Mouse (Mus musculus): ENCODE results near the gene Zcchc17.

The Zcchc17 gene

GRCm38 (mm10) chr4:130282856-130283255 lies 76.9 kb downstream of the Zcchc17 start:
- no peak for DNase-seq (ENCODE audit: low spot score in 2 of 2)

- DNase-seq (ENCODE audit: low spot score in 2 of 2), result no peak
Observed at GRCm38 (mm10) chr4:130279105-130279504, 80.6 kb downstream of the Zcchc17 start, which contains the start of gene Serinc2. Gene Serinc2 (minus strand): TSS chr4:130279205.

- DNase-seq (ENCODE audit: low spot score in 2 of 2), result no peak
Observed at GRCm38 (mm10) chr4:130276573-130277176, 83.1 kb downstream of the Zcchc17 start.

GRCm38 (mm10) chr4:130275823-130276105 lies 84.0 kb downstream of the Zcchc17 start:
- DNase-seq (ENCODE audit: low spot score in 2 of 2), result no peak

- no peak for DNase-seq (ENCODE audit: low spot score in 2 of 2)
Observed at GRCm38 (mm10) chr4:130275016-130275822, 84.5 kb downstream of the Zcchc17 start.

- DNase-seq (ENCODE audit: low spot score in 2 of 2), result no peak
Observed at GRCm38 (mm10) chr4:130274346-130275015, 85.3 kb downstream of the Zcchc17 start.

GRCm38 (mm10) chr4:130273698-130274345 lies 85.9 kb downstream of the Zcchc17 start:
- peak; percentile 48 to 67 for DNase-seq (ENCODE audit: low spot score in 2 of 2)

- peak; percentile 34 to 35 for DNase-seq (ENCODE audit: low spot score in 2 of 2)
Observed at GRCm38 (mm10) chr4:130270611-130271347, 89.0 kb downstream of the Zcchc17 start.

GRCm38 (mm10) chr4:130270089-130270488 lies 89.7 kb downstream of the Zcchc17 start:
- peak; percentile 79 to 80 for DNase-seq (ENCODE audit: low spot score in 2 of 2)

- DNase-seq (ENCODE audit: low spot score in 2 of 2), result no peak
Observed at GRCm38 (mm10) chr4:130268736-130269135, 91.0 kb downstream of the Zcchc17 start.

- DNase-seq (ENCODE audit: low spot score in 2 of 2), result no peak
Observed at GRCm38 (mm10) chr4:130267069-130267468, 92.7 kb downstream of the Zcchc17 start.

- no peak for DNase-seq (ENCODE audit: low spot score in 2 of 2)
Observed at GRCm38 (mm10) chr4:130266601-130267000, 93.1 kb downstream of the Zcchc17 start.

Measured in right cerebral cortex, postnatal 36 days (tissue).